Mouse (Mus musculus) kidney, embryonic 16.5 days (tissue): ENCODE measurements around the gene Arhgef17. TPM values are rescaled to one million over a fixed set of nuclear protein-coding genes. Genes with fewer than 3 reads are reported as not detected.

Experiments used
- ATAC-seq: fragments of 200-750 bp; cut with Nextera tagmentation; 2 replicates; pipeline ENCODE4 v1.8.0; 2017; ENCODE audit warnings: moderate TSS enrichment; ENCODE audit not compliant: low FRiP score, low TSS enrichment
- H3K27ac ChIP-seq: fragments of 300-500 bp; sonication (generic); 2 replicates; pipeline ENCODE4 v1.5.1; 2014; ENCODE audit warnings: low read length
- H3K27me3 ChIP-seq: fragments of 300-500 bp; sonication (generic); 2 replicates; pipeline ENCODE4 v1.6.1; 2014; ENCODE audit warnings: low read length, control low read depth, mixed read lengths; ENCODE audit not compliant: insufficient read depth
- H3K36me3 ChIP-seq: fragments of 300-500 bp; sonication (generic); 2 replicates; pipeline ENCODE4 v1.6.1; 2014; ENCODE audit warnings: low read length, control low read depth, mixed read lengths; ENCODE audit not compliant: insufficient read depth
- H3K4me1 ChIP-seq: fragments of 300-500 bp; sonication (generic); 2 replicates; pipeline ENCODE4 v1.6.1; 2014; ENCODE audit warnings: low read length, control low read depth, mixed read lengths; ENCODE audit not compliant: insufficient read depth
- H3K4me2 ChIP-seq: fragments of 300-500 bp; sonication (generic); replicated peaks from 2 replicates; pipeline ENCODE4 v1.6.1; 2014; ENCODE audit warnings: low read depth, low read length
- H3K4me3 ChIP-seq: fragments of 300-500 bp; sonication (generic); 2 replicates; pipeline ENCODE4 v1.5.1; 2014; ENCODE audit warnings: mild to moderate bottlenecking, low read length
- H3K9ac ChIP-seq: fragments of 300-500 bp; sonication (generic); replicated peaks from 2 replicates; pipeline ENCODE4 v1.6.1; 2014; ENCODE audit warnings: low read length
- H3K9me3 ChIP-seq: fragments of 300-500 bp; sonication (generic); 2 replicates; pipeline ENCODE4 v1.6.1; 2016; ENCODE audit warnings: low read length, control low read depth
- WGBS: fragments of 180-500 bp; shearing (Covaris S2); extraction: QIAGEN DNeasy Blood & Tissue Kit; methylation state at CpG from one replicate; pipeline ENCODE4 v1.1.7; 2014; 5-methylcytosine and 5-hydroxymethylcytosine counted together
- polyA plus RNA-seq: library from polyadenylated mRNA; unstranded; fragments of >200 nt; fragmentation: Nextera tagmentation; extraction: Ambion mirVana; gene quantifications from 2 replicates; pipeline ENCODE4 v1.2.1, GENCODE M21; 2015

Gene Arhgef17
- polyA plus RNA-seq, 1 experiment from 2014 or later, result 10.8 TPM

- peaks cover 41% of the 10 kb centered on the region for H3K36me3 ChIP-seq
- no peaks in the 10 kb centered on the region for H3K27me3 ChIP-seq
- 88% methylated on average over 4 of the region's 4 CpGs for WGBS
- no peak overlapping the region for H3K4me3 ChIP-seq
- H3K9me3 ChIP-seq, result no peaks in the 10 kb centered on the region
- no peak overlapping the region for H3K9ac ChIP-seq
- peaks cover 8% of the 10 kb centered on the region; the same call in 1 of the 2 replicates for H3K4me1 ChIP-seq
- no peak for ATAC-seq
- no peak overlapping the region for H3K4me2 ChIP-seq
- no peak overlapping the region for H3K27ac ChIP-seq
Measured at GRCm38 (mm10) chr7:100871355-100871754, 60.6 kb downstream of the Arhgef17 start.

- H3K36me3 ChIP-seq, result peaks cover 34% of the 10 kb centered on the region
- H3K27me3 ChIP-seq, result no peaks in the 10 kb centered on the region
- H3K9me3 ChIP-seq, result no peaks in the 10 kb centered on the region
- no peak overlapping the region for H3K9ac ChIP-seq
- no peak overlapping the region for H3K27ac ChIP-seq
- 86% methylated on average over 8 of the region's 8 CpGs for WGBS
- H3K4me1 ChIP-seq, result peaks cover 6% of the 10 kb centered on the region; the same call in 1 of the 2 replicates
- H3K4me2 ChIP-seq, result no peak overlapping the region
- no peak overlapping the region for H3K4me3 ChIP-seq
- ATAC-seq, result no peak
Measured at GRCm38 (mm10) chr7:100869877-100870629, 61.9 kb downstream of the Arhgef17 start.

GRCm38 (mm10) chr7:100868551-100868950 is 63.4 kb downstream of the Arhgef17 start:
- H3K9ac ChIP-seq, result no peak overlapping the region
- peaks cover 6% of the 10 kb centered on the region; the same call in 1 of the 2 replicates for H3K4me1 ChIP-seq
- no peak overlapping the region for H3K27ac ChIP-seq
- H3K27me3 ChIP-seq, result no peaks in the 10 kb centered on the region
- WGBS, result 56% methylated on average over 4 of the region's 4 CpGs
- peaks cover 24% of the 10 kb centered on the region for H3K36me3 ChIP-seq
- H3K9me3 ChIP-seq, result no peaks in the 10 kb centered on the region
- ATAC-seq, result no peak
- H3K4me3 ChIP-seq, result no peak overlapping the region
- no peak overlapping the region for H3K4me2 ChIP-seq

- H3K36me3 ChIP-seq, result peaks cover 14% of the 10 kb centered on the region
Measured at GRCm38 (mm10) chr7:100867561-100867960, 64.3 kb downstream of the Arhgef17 start.

GRCm38 (mm10) chr7:100866675-100867074 is 65.2 kb downstream of the Arhgef17 start:
- 0 out of 2 replicates have a peak, but pooled peaks cover 5% of the 10 kb centered on the region for H3K36me3 ChIP-seq
- peaks cover 6% of the 10 kb centered on the region; the same call in 1 of the 2 replicates for H3K4me1 ChIP-seq
- H3K9me3 ChIP-seq, result no peaks in the 10 kb centered on the region
- H3K4me2 ChIP-seq, result no peak overlapping the region
- ATAC-seq, result no peak
- H3K9ac ChIP-seq, result no peak overlapping the region
- H3K27me3 ChIP-seq, result no peaks in the 10 kb centered on the region
- WGBS, result 7% methylated on average over 3 of the region's 3 CpGs
- no peak overlapping the region for H3K4me3 ChIP-seq
- H3K27ac ChIP-seq, result no peak overlapping the region

More at GRCm38 (mm10) chr7:100867561-100867960, 64.3 kb downstream of the Arhgef17 start:
- 60% methylated on average over 2 of the region's 2 CpGs for WGBS
- no peak overlapping the region for H3K27ac ChIP-seq
- ATAC-seq, result no peak
- no peaks in the 10 kb centered on the region for H3K9me3 ChIP-seq
- H3K4me3 ChIP-seq, result no peak overlapping the region
- H3K4me2 ChIP-seq, result no peak overlapping the region
- no peaks in the 10 kb centered on the region for H3K27me3 ChIP-seq
- H3K4me1 ChIP-seq, result peaks cover 5% of the 10 kb centered on the region; the same call in 1 of the 2 replicates
- H3K9ac ChIP-seq, result no peak overlapping the region

- peak; percentile 93 for ATAC-seq
- Histone ChIP-seq H3K36me3 (no peaks in the 10 kb centered on the region), H3K4me3 (peak within 1 kb of the TSS; percentile 85), H3K9me3 (no peaks in the 10 kb centered on the region), H3K4me1 (peaks cover 6% of the 10 kb centered on the region; the same call in 1 of the 2 replicates), H3K4me2 (peak within 1 kb of the TSS; percentile 99), H3K27ac (peak within 1 kb of the TSS; percentile 65; the same call in 1 of the 2 replicates), H3K27me3 (no peaks in the 10 kb centered on the region), H3K9ac (peak within 1 kb of the TSS; percentile 79)
- under 1% methylated on average over 88 of the region's 91 CpGs for WGBS
Measured at GRCm38 (mm10) chr7:100862828-100863638, 68.9 kb downstream of the Arhgef17 start, which contains the start of gene Relt. Relt (minus strand) TSS chr7:100863446.

- Histone ChIP-seq H3K27ac (no peak overlapping the region), H3K36me3 (no peaks in the 10 kb centered on the region), H3K4me2 (peak overlapping the region; percentile 99), H3K4me1 (peaks cover 6% of the 10 kb centered on the region; the same call in 1 of the 2 replicates), H3K9me3 (no peaks in the 10 kb centered on the region), H3K9ac (peak overlapping the region; percentile 79), H3K27me3 (no peaks in the 10 kb centered on the region), H3K4me3 (peak overlapping the region; percentile 85)
- ATAC-seq, result 0 out of 2 replicates have a peak, but pooled peaks have one; percentile 2
- 14% methylated on average over 3 of the region's 4 CpGs for WGBS
Measured at GRCm38 (mm10) chr7:100862353-100862752, 69.6 kb downstream of the Arhgef17 start.

- no peak overlapping the region for H3K27ac ChIP-seq
- no peak for ATAC-seq
- no peak overlapping the region for H3K4me2 ChIP-seq
- no peaks in the 10 kb centered on the region for H3K36me3 ChIP-seq
- H3K27me3 ChIP-seq, result no peaks in the 10 kb centered on the region
- H3K4me1 ChIP-seq, result peaks cover 14% of the 10 kb centered on the region
- H3K9ac ChIP-seq, result no peak overlapping the region
- no peaks in the 10 kb centered on the region for H3K9me3 ChIP-seq
- 88% methylated on average over 5 of the region's 5 CpGs for WGBS
- no peak overlapping the region for H3K4me3 ChIP-seq
Measured at GRCm38 (mm10) chr7:100861209-100861608, 70.7 kb downstream of the Arhgef17 start.

GRCm38 (mm10) chr7:100860450-100860849 is 71.5 kb downstream of the Arhgef17 start:
- 71% methylated on average over 3 of the region's 3 CpGs for WGBS
- Histone ChIP-seq H3K36me3 (no peaks in the 10 kb centered on the region), H3K4me2 (no peak overlapping the region), H3K27ac (no peak overlapping the region), H3K9ac (no peak overlapping the region), H3K27me3 (no peaks in the 10 kb centered on the region), H3K4me1 (peaks cover 21% of the 10 kb centered on the region), H3K4me3 (no peak overlapping the region), H3K9me3 (no peaks in the 10 kb centered on the region)
- no peak for ATAC-seq
